Mouse (Mus musculus): ENCODE results near the gene Zdhhc12.
"Not testable (repeated sequence)": the region's sequence is repeated elsewhere in the genome, so short reads cannot be mapped to it uniquely, and the experiment has no call there.

Gene Zdhhc12

DNA sequence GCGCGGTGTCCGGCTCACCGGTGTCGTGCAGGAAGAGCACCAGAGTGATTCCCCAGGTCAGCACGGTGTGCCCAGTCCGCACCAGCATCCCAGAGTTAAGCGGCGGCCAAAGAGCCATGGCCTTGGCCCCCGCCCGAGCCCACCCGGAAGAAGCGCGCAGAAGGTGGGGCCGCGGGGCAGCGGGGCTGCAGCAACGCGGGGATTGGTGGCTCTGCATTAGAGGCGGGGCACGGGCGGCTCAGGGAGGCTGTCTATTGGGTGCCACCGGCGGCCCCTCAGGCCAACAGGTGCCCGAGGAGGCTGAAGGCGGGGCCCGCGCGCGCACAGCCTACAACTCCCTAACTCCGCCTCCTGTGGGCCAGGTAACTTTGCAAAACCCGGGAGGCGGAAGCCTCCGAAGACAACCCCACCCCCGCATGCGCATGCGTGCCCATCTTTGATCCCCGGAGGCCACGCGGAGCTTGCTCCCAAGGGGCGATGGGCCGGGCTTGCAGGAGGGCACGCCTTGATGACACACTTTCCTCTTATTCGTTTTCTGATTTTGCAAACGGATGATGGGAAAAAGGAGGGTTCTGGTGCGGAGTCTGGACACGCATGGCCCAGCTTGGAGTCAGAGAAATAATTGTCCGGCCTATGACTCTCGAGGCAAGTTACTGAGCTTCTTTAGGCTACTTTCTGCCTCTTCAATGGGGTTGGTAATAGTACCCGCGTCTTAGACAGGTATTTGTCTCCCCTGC, at the start of gene Zdhhc12:
Zdhhc12 (minus strand) TSS at position 178 of the 737 bp plus-strand sequence.
- peak; percentile 98 for DNase-seq

DNA sequence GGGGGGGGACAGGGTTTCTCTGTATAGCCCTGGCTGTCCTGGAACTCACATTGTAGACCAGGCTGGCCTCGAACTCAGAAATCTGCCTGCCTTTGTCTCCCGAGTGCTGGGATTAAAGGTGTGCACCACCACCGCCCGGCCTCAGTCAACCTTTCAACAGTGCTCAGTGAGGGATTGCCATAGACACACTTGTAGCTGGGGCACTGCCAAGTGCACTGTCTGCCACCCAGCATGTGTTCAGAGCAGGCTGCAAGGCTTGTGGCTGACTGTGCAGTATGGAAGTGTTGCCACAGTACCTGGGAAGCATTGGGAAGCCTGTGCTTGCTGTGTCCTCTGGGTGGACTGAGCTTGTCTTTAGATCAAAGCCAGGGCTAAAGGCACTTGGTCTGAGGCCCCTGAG, 46.6 kb upstream of the Zdhhc12 start:
- not testable (repeated sequence) for DNase-seq

DNA sequence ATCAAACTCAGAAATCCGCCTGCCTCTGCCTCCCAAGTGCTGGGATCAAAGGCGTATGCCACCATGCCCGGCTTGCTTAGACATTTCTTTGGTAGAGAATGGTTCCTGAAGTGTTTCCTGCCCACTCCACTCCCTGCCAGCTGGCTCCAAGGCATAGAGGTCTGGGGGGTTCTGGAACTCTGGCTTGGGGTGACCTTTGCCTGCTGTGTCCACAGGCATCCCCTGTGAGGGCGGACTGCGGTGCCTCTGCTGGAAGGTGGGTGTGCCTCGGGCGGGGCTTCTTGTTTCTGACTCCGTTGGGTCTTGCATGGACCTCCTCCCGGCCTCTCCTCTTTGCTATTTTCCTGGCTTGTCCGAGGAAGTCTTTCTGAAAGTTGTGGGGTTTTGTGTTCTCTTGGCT, 43.0 kb upstream of the Zdhhc12 start:
- peak; percentile 78 for DNase-seq

DNA sequence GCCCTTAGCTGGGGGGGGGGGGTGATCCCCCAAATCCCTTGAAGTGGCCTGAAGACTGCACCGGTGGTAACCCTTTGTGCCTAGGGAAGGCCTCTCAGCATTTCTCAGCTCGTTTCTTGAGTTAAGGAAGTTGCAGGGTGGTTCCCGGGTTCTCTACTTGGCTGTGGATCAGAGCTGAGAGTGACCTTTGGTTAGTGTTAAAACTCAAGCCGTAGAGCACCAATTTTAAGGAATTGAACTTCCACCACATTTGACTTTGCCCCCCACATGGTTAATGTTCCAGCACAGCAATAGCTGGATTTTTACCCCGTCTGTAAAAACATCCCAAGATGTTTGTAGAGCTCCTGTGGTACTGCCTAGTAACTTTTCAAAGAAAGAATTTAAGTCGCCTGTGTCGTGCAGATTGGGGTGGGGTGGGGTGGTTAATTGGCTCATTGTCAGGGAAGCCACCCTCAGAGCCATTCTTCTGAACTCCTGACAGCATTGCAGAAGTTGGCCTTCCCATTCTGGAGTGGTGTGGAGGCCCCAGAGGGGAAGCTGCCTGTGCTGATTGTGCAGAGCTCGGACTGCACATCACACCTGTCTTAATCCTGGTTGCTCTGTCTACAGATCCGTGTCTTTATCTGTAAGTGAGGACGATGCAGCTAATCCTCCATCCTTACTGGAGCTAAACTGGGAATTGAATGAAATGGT, 41.6 kb upstream of the Zdhhc12 start:
- DNase-seq, result peak; percentile 93

DNA sequence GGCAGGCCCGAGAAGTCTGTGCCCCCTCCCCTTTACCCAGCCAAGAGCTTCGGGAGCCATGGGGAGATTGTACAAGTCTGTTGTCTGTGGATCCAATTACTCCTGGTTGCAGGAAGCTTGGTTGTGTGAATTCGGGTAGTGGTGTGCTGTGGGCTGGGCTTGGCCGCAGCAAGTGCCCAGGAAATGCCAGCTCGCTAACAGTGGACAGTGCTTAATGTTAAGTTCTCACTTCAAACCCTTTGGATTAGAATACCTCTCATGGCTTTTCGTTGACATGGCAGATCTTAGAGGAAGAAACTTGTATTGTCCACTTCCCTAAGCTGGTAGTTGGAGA, 40.9 kb upstream of the Zdhhc12 start:
- peak; percentile 51 for DNase-seq

DNA sequence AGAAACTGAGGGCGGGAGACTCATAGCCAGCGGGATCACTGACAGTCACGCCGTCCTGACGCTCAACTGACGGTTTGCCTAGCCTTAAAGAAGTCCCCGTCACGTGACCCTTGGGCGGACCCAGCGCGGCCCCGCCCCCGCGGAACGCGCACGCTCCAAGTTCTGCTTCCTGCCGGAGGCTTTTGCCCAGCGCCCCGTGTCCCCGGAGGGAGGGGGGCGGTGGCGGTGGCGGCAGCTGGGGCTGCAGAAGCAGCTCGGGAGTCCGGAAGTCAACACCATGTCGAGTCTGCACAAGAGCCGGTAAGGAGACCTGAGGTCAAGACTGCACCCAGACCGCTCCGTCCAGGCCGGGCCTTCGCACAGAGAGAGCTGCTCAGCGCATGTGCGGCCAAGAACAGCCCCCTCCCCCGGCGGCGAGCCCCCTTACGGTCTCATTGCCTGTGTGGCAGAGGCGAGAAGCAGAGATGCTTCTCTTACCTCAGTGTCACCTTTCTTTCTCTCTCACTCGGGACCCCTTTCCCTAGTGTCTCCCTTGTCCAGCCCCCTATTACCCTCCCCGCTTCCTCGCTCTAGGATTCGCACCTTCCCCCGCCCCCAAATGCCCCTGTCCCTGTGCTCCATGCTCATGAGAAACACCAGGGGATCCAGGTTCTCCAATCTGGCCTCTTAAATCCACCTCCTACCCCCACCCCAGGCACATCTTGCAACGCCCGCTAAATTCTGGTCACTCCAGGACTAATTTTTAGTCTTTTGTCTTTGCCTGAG, 40.3 kb upstream of the Zdhhc12 start, which contains the start of gene Tbc1d13:
Tbc1d13 (plus strand) TSS at position 134 of the 765 bp plus-strand sequence.
- DNase-seq, result peak; percentile 99

DNA sequence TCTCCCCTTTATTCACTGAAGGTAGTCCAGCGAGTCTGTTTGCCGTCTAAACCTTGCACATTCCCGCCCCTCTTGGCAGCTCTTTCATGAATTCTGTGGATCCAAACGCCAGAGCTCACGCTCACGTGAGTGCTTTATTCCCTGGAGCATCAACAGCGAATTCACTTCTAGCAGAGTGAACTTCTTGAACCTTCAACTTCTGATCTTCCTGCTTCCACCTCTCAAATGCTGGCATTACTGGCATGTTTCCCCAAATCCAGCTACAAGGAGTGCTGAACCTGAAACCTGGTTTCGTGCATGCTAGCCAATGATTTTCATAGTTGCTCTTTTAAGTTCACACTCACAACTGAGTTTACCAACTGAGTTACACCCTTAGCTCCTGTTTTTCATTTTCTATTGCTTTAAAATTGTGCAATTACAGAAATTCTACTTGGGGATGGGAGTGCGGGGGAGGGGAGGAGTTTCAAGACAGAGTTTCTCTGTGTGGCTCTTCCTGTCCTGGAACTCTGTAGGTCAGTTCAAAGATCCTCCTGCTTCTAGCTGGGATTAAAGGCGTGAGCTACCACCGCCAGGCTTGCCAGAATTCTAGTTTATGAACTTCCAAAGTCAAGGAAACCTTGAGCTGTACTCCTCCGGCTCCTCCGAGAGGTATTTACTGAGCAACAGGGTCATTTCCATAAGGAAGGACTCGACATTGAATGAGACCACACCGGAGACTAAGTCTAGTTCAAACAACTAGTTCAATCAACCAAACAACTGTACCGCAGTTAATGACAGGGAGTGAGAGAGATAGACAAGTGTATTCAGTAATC, 39.6 kb upstream of the Zdhhc12 start:
- peak; percentile 96 for DNase-seq

DNA sequence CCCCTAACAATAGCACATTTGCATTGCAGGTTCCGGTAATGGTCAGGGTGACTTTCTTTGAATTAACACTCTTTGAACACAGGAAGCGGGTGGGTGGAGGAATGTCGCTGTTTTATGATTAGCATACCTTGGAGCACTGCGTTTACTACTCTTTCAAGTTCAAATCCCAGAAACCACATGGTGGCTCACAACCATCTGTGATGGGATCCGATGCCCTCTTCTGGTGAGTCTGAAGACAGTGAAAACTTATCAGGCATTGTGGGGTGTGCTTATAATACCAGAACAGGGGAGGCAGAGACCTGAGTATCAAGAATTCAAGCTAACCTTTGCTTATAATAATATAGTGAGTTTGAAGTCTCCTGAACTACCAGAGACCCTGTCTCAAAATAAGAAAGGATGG, 37.8 kb upstream of the Zdhhc12 start:
- DNase-seq, result not testable (repeated sequence)

DNA sequence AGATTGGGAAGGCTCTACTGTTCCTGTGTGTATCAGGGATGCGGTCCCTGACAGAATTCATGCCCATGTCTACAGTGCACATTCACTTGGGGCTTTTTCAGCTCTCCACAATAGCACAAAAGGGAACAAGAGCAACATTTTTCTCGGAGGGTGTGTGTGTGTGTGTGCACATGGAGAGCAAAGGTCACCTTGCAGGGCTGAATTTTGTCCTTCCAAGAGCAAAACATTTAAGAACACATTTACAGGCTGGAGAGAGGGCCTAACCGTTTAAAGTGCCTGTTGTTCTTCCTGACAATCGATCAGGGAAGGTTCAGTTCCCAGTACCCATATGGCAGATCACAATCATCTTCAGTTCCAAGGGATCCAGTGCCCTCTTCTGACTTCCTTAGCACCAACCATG, 36.7 kb upstream of the Zdhhc12 start:
- DNase-seq, result peak; percentile 81

DNA sequence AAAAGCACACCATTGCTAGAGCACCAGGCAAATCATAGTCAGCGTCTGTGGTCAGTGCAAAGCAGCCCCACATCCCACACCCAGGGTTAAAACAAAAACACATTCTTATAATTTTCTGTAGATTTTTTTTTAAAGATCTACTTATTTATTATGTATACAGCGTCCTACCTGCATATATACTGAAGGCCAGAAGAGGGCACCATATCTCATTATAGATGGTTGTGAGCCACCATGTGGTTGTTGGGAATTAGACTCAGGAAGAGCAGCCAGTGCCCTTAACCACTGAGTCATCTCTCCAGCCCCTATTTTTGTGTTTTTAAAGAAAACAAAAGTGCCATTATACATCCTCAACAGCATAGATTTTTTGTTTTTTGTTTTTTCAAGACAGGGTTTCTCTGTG, 35.3 kb upstream of the Zdhhc12 start:
- peak; percentile 78 for DNase-seq

DNA sequence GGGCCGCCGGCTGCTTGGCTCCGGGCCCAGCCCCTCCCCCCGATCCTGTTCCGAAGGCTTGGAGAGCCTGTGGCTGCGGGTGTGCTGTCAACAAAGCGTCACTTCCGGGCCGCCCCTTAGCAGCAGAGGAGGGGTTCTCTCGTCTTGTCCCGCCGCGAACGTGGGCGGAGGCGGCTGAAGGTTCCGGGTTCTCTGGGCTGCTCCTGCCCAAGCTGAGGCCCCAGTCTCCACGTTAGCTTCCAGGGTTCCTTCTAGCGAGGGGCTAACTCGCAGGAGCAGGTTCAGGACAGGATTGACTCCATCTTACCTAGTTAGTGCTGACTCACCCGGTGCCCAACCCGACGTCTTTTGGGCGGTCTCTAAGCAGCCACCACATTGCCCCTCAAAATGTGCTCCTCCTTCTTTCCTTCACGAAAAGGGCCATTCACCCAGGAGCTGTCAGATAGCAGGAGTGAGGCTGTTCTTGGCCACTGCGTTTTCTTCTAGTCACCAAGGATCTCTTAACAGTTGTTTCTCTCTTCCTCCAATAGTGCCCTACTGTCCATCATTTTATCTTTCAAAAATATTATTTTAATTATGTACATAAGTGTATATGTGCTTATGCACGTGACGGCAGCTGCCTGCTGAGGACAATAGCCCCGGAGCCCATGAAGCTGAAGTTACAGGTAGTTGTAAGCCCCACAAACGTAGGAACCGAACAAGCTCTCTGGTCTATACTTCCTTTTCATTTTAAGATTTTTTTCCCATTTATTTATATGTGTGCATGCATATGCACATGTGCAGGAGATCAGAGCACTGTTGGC, 31.2 kb upstream of the Zdhhc12 start, which contains the start of gene Zer1:
Zer1 (minus strand) TSS at position 114 of the 803 bp plus-strand sequence.
- peak; percentile 97 for DNase-seq

DNA sequence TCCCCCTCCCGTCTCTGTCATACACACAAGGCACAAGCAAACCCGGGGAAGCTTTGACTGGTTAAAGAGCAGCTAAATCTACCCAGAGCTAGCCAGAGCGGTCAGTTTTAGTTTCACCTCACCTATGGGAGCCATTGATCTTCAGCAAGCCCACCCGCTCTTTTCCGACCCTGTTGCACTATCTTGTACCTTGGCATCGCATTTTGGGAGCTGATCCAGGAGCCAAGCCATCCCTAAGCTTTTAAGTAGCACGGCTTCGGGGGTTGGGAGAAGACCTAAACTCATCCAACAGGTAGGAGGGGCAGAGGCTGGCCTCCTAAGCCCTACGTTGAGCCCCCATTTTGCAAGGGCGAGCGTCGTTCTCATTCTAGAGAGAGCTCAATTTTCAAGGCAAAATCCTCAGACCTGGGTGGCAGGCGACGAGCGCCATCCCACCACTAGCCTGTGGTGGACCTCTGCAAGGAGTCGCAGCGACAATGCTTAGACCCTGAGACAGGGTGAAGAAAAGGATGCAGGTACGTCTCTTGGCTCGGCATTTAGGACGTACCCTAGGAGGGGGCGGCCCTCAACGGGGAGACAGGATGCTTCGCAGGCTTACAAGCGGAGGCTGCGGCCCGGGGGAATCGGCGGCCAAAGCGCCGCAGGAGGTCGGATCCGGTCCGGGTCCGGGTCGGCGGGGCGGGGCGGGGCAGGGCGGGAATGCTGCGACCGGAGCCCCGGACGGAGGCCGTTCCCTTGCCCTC, 30.5 kb upstream of the Zdhhc12 start:
- no peak for DNase-seq

DNA sequence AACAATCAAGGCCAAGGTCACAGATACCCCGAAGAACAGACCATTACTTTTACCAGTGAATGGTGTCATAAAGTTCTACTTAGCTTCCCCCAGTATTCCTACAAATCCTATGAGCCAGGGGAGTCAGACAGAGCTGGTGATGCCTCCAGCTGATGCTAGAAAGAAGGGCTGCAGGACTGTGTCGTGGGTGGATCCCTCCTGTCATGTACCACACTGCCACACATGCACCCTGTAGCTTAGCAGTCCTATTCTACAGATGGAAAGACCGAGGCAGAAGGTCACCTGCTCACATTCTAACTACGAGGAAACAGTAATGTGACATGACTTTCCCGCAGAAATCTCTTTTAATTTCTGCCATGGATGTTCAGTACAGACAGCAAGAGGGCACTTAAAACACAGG, 29.3 kb upstream of the Zdhhc12 start:
- no peak for DNase-seq

DNA sequence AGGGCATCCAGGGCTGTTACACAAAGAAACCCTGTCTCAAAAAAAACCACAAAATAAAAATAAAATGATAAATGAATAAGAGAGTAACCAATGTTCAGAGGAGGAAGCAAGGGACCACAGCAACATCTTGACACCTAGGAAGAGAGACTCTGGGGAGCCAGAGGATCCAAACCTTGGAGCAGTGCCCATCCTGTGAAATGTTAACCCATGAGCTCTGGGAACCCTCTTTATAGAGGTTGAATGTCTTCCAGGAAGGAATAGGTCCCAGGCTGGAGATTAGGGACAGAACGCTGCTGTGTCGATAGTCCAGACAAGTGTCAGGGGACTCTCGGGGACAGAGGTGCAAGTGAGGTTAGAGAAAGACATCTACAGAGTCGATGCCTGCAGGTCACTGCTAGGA, 26.8 kb upstream of the Zdhhc12 start:
- peak; percentile 70 for DNase-seq

DNA sequence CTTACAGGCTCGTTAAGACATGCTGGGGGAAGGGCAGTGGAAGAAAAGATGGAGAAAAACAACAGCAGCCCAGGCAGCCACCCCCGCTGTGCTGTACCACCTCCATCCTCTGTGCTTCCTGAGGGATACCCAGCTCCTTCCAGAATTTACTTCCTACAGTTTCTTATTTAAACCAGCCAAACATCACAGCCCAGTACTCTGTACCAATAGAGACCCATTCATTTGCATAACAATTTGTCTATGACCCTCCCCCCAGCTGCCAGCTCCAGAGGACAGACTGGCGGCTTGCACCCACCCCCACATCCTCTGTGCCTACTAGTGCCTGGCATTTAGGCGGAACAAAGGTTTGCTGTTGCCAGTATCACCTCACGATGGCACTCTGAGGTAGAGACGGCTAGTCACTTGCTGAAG, 26.2 kb upstream of the Zdhhc12 start:
- no peak for DNase-seq

DNA sequence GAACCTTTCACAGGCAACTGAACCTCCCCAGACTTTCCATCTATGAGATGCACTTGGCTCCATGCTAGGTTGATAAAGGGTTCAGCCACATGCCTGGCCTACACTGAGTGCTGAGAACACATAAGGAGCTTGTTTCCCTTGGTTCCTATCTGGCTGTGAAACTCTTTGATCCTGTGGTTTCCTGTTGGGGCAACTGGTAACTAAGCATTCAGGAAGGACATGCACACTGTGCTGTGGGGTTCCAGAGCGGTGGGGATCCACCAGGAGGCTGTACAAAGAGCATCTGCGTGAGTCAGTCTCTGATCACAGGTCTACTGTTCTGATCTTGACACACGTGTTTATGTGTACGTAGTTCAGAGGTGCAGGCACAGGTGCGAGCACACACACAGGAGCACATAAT, 19.1 kb upstream of the Zdhhc12 start:
- no peak for DNase-seq

DNA sequence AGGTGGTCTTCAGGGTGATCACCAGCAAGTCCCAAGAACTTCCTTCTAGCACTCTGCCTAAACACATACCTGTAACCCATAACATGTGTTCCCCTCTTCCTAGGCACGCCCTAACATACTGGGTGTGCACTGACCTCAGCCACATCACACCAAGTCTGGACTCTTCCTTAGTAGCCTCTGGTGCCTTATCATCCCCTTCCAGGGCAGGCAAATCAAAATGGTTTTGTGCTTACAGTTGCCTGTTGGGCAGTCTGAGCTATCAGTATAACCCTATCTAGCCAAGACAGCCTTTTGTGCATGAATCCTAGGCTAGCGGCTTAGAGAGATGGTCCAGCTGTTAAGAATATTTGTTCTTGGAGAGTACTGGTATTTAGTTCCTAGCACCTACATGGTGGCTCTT, 18.1 kb upstream of the Zdhhc12 start:
- no peak for DNase-seq

DNA sequence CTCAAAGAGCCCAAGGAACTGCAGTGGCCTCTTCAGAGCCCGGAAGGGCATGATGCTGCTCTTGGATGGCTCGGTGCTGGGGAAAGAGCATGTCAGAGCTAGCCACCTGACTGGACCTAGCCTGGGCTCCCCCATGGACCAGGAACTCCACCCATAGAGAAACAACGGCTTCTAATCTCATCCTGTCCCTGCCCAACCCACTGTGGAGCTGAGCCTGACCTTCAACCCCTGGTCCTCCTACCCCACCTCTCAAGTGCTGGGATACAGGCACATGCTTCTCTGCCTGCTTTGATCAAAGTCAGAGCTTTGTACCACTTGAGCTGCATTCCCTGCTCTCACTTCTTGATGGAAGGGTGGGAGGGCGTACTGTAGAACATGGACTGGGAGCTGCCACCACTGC, 14.8 kb upstream of the Zdhhc12 start:
- DNase-seq, result no peak

DNA sequence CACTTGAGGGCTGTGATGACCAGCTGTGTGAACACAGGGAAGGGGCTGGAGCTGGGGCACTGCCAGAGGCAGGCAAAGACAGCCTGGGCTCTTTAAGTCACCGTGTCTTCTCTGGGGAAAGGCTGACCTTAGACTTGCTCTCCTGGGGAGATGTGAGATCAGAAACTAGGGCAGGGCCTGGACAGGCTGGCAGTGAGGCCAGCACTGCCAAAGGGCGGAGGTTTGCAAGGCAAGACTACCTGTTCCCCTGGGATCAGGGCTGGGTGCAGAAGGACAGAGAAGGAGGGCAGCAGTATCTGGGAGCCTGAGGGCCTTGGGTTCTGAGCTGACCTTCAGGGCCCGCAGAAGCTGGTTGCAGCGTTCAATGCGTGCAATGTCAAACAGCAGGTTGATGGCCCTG, 14.2 kb upstream of the Zdhhc12 start:
- no peak for DNase-seq

DNA sequence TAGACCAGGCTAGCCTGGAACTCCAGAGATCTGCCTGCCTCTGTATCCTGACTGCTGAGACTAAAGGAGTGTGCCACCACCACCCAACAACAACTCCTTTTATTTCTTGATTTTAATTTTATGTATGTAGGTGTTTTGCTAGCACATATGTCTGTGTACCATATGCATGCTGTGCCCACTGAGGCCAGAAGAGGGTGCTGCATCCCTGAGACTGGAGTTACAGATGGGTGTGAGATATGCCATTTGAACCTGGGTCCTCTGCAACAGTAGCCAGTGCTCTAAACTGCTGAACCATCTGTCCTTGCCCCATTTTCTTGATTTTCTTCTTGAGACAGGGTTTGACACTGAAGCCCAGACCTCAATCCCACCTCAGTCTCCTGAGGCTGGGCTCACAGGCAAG, 12.9 kb upstream of the Zdhhc12 start:
- peak; percentile 65 for DNase-seq

DNA sequence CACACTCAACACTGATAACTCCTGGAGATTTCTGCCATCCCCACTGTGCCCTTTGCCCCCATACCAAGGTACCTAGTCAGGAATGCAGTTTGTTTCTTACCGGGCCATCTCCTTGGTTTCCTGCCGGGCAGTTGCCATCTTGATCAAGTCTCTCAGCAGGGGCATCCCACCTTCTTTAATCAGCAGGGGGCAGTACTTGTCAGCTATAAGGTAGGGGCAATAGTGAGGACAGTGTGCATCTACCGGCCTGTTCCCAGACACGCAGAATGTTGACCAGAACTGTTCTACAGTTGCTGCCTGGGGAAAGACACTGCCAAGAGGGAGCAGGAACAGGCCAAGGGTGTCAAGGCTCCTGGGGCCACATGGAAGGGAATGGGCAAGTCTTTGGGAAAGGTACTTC, 6.8 kb upstream of the Zdhhc12 start:
- no peak for DNase-seq
